Mouse (Mus musculus) stomach, embryonic 14.5 days (tissue): Measurements from ENCODE around the gene Hap1. TPM values are rescaled to one million over a fixed set of nuclear protein-coding genes. Genes with fewer than 3 reads are reported as not detected.
"Not testable (repeated sequence)": the region's sequence is repeated elsewhere in the genome, so short reads cannot be mapped to it uniquely, and the experiment has no call there.

Experiments used
- ATAC-seq: fragments of 200-750 bp; cut with Nextera tagmentation; 2 replicates; pipeline ENCODE4 v1.8.0; 2017; ENCODE audit warnings: low read depth, moderate TSS enrichment; ENCODE audit not compliant: insufficient number of reproducible peaks, insufficient read depth, low FRiP score
- H3K27ac ChIP-seq: fragments of 300-500 bp; sonication (generic); 2 replicates; pipeline ENCODE4 v1.5.1; 2014; ENCODE audit warnings: mild to moderate bottlenecking, low read length, moderate library complexity, mixed read lengths
- H3K27me3 ChIP-seq: fragments of 300-500 bp; sonication (generic); 2 replicates; pipeline ENCODE4 v1.6.1; 2014; ENCODE audit warnings: low read length, control low read depth, mixed read lengths; ENCODE audit not compliant: control insufficient read depth, insufficient read depth
- H3K36me3 ChIP-seq: fragments of 300-500 bp; sonication (generic); 2 replicates; pipeline ENCODE4 v1.6.1; 2014; ENCODE audit warnings: mild to moderate bottlenecking, control low read depth, low read length, moderate library complexity, mixed read lengths; ENCODE audit not compliant: control insufficient read depth, insufficient read depth
- H3K4me1 ChIP-seq: fragments of 300-500 bp; sonication (generic); 2 replicates; pipeline ENCODE4 v1.6.1; 2014; ENCODE audit warnings: low read length, control low read depth, mixed read lengths; ENCODE audit not compliant: control insufficient read depth, insufficient read depth
- H3K4me2 ChIP-seq: fragments of 300-500 bp; sonication (generic); replicated peaks from 2 replicates; pipeline ENCODE4 v1.6.1; 2014; ENCODE audit warnings: low read depth, low read length, control low read depth
- H3K4me3 ChIP-seq: fragments of 300-500 bp; sonication (generic); 2 replicates; pipeline ENCODE4 v1.5.1; 2014; ENCODE audit warnings: low read depth, low read length, control low read depth
- H3K9ac ChIP-seq: fragments of 300-500 bp; sonication (generic); replicated peaks from 2 replicates; pipeline ENCODE4 v1.6.1; 2014; ENCODE audit warnings: low read depth, mild to moderate bottlenecking, control low read depth, low read length, moderate library complexity, mixed read lengths
- H3K9me3 ChIP-seq: fragments of 300-500 bp; sonication (generic); 2 replicates; pipeline ENCODE4 v1.6.1; 2016; ENCODE audit warnings: low read depth, low read length, control low read depth; ENCODE audit not compliant: control insufficient read depth
- WGBS: fragments of 180-500 bp; shearing (Covaris S2); extraction: QIAGEN DNeasy Blood & Tissue Kit; methylation state at CpG from one replicate; pipeline ENCODE4 v1.1.7; 2014; 5-methylcytosine and 5-hydroxymethylcytosine counted together
- polyA plus RNA-seq: library from polyadenylated mRNA; unstranded; fragments of >200 nt; fragmentation: Nextera tagmentation; extraction: Ambion mirVana; gene quantifications from 2 replicates; pipeline ENCODE4 v1.2.1, GENCODE M21; 2014

Gene Hap1
- polyA plus RNA-seq, 1 experiment from 2014 or later: 10.8 TPM

DNA sequence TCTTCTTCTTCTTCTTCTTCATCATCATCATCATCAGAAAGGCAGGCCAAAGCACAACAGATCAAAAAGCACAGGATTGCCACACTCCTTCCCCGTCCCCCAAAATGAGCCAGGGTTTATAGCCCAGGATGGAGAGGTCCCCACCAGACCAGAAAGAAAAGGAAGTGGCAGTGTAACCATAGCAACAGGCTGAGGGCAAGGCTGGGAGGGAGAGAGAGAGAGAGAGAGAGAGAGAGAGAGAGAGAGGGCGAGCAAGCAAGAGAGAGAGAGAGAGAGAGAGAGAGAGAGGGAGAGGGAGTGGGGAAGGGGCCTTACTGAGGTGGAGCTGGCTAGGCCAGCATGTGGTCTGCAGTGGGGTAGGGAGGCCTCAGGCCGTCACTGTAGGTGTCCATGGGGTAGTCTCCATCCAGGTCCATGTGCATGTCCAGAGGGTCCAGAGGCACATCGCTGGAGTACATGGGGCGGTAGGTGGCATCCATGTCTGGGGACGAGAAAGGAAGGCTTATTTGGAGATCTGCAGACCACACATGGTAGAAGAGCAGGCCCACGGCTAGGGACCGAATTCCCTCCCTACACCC is 16.1 kb upstream of the Hap1 start:
- WGBS: 82% methylated on average over 7 of the region's 8 CpGs
- Histone ChIP-seq H3K4me2 (no peak overlapping the region), H3K9me3 (no peaks in the 10 kb centered on the region), H3K36me3 (peaks cover 58% of the 10 kb centered on the region), H3K27me3 (no peaks in the 10 kb centered on the region), H3K4me1 (no peaks in the 10 kb centered on the region), H3K27ac (no peak overlapping the region), H3K4me3 (no peak overlapping the region), H3K9ac (no peak overlapping the region)
- no peak for ATAC-seq

DNA sequence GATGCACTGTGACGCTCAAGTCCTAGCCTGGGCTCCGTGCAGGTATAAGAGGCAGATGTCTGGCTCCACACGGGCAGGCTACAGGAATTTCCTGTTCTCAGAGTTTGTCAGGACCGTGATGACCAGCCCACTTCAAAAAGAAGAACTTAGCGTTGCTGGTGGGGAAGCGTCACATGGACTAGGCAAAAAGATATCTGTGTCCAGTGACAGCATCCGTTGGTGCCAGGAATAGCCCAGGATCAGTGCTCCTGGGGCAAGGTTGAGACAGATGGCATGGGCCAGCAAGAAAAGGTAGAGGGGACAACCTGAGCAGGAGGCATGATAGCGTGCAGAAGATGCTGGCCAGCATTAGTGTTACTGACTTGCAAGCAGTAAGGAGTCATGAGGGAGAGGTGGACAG is 13.9 kb upstream of the Hap1 start:
- Histone ChIP-seq H3K9me3 (no peaks in the 10 kb centered on the region), H3K4me1 (no peaks in the 10 kb centered on the region), H3K4me3 (no peak overlapping the region), H3K27me3 (no peaks in the 10 kb centered on the region), H3K27ac (no peak overlapping the region), H3K36me3 (peaks cover 42% of the 10 kb centered on the region), H3K4me2 (no peak overlapping the region), H3K9ac (no peak overlapping the region)
- no peak for ATAC-seq
- 76% methylated on average over 8 of the region's 8 CpGs for WGBS

- Histone ChIP-seq H3K4me2 (no peak overlapping the region), H3K27me3 (no peaks in the 10 kb centered on the region), H3K9me3 (no peaks in the 10 kb centered on the region), H3K27ac (no peak overlapping the region), H3K4me1 (no peaks in the 10 kb centered on the region), H3K9ac (no peak overlapping the region), H3K36me3 (peaks cover 37% of the 10 kb centered on the region), H3K4me3 (no peak overlapping the region)
- 56% methylated on average over 7 of the region's 7 CpGs for WGBS
- ATAC-seq: no peak
Observed at GRCm38 (mm10) chr11:100369145-100369544, 13.2 kb upstream of the Hap1 start.

GRCm38 (mm10) chr11:100362979-100363562 is 7.1 kb upstream of the Hap1 start:
- ATAC-seq: 0 out of 2 replicates have a peak, but pooled peaks have one; percentile 29
- WGBS: 19% methylated on average over 12 of the region's 12 CpGs
- Histone ChIP-seq H3K9me3 (no peaks in the 10 kb centered on the region), H3K4me1 (no peaks in the 10 kb centered on the region), H3K4me2 (no peak overlapping the region), H3K9ac (no peak overlapping the region), H3K27ac (no peak overlapping the region), H3K4me3 (no peak overlapping the region), H3K36me3 (no peaks in the 10 kb centered on the region), H3K27me3 (no peaks in the 10 kb centered on the region)

DNA sequence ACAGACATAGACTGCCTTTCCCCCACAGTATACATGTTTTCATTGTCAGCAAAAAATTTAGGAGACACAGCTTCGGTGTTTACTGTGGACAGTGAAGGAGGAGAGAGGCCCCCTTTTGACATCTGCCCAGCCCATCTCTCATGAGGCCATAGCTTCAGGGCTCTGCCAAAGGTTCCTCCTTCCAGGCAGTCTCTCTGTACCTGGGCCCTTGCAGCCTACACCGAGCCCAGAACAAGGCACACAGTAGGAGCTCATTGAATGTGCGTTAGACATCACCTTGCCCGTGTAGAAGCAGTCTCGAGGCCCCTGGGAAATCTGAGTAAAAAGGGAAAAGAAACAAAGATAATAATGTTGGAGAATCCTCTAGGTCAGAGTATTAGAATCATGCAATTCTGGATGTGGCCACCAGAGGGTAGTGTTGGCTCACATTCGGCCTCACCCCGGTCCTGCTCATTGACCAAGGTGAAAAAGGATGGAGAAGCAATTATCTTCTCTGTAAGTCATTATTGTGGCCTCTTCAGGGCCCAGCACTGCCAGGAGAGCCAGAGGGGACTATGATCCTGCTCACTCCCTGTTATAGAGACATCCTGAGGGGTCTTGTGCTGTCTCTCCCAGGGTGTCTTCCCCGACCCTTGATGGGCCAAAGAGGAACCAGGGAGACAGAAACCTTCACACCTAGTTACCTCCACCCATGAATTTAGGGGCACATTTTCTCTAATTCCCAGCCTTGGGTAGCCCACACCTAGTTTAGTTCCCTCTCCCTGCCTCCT is 6.5 kb upstream of the Hap1 start:
- no peak overlapping the region for H3K4me3 ChIP-seq
- no peak overlapping the region for H3K9ac ChIP-seq
- 14% methylated on average over 8 of the region's 8 CpGs for WGBS
- no peak for ATAC-seq
- no peaks in the 10 kb centered on the region for H3K36me3 ChIP-seq
- H3K27me3 ChIP-seq: no peaks in the 10 kb centered on the region
- H3K9me3 ChIP-seq: no peaks in the 10 kb centered on the region
- H3K4me2 ChIP-seq: no peak overlapping the region
- H3K4me1 ChIP-seq: no peaks in the 10 kb centered on the region
- no peak overlapping the region for H3K27ac ChIP-seq

- H3K36me3 ChIP-seq, H3K9me3 ChIP-seq, H3K27me3 ChIP-seq, H3K4me1 ChIP-seq, H3K4me2 ChIP-seq, ATAC-seq, H3K4me3 ChIP-seq, H3K27ac ChIP-seq, H3K9ac ChIP-seq: not testable (repeated sequence)
- WGBS: no CpG with 5 or more reads among the region's 13 CpGs
Observed at GRCm38 (mm10) chr11:100361059-100361458, 5.1 kb upstream of the Hap1 start.

- H3K4me2 ChIP-seq: no peak overlapping the region
- peaks cover under 1% of the 10 kb centered on the region; the same call in 1 of the 2 replicates for H3K4me1 ChIP-seq
- no peak overlapping the region for H3K27ac ChIP-seq
- no peak overlapping the region for H3K9ac ChIP-seq
- H3K4me3 ChIP-seq: no peak overlapping the region
- H3K36me3 ChIP-seq: no peaks in the 10 kb centered on the region
- H3K27me3 ChIP-seq: peaks cover 10% of the 10 kb centered on the region; the same call in 1 of the 2 replicates
- WGBS: 81% methylated on average over 6 of the region's 6 CpGs
- ATAC-seq: no peak
- H3K9me3 ChIP-seq: no peaks in the 10 kb centered on the region
Observed at GRCm38 (mm10) chr11:100360175-100360574, 4.2 kb upstream of the Hap1 start.

DNA sequence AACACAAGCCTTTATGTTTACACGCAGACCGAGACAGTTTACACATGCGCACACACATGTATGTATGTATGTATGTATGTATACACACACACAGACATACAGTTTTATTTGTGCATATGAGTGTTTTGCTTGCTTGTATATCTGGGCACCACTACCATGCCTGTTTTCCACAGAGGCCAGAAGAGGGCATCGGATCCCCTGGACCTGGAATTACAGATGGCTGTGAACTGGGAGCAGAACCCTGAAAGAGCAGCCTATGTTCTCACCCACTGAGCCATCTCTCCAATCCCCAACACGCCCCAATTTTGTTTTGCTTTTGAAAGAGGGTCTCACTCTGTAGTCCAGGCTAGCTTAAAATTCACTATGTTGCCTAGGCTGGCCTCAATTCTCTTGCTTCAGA is 1.5 kb upstream of the Hap1 start:
- H3K4me3 ChIP-seq: no peak overlapping the region
- H3K9me3 ChIP-seq: no peaks in the 10 kb centered on the region
- no peaks in the 10 kb centered on the region for H3K36me3 ChIP-seq
- H3K4me1 ChIP-seq: peaks cover 3% of the 10 kb centered on the region; the same call in 1 of the 2 replicates
- H3K4me2 ChIP-seq: no peak overlapping the region
- H3K27ac ChIP-seq: no peak overlapping the region
- peaks cover 10% of the 10 kb centered on the region; the same call in 1 of the 2 replicates for H3K27me3 ChIP-seq
- 56% methylated on average over 5 of the region's 5 CpGs for WGBS
- no peak overlapping the region for H3K9ac ChIP-seq
- no peak for ATAC-seq
